Mouse (Mus musculus) G1E (cell line): ENCODE measurements around the gene Gck.

Experiments
- CTCF ChIP-seq: IDR thresholded peaks from 2 replicates; pipeline ENCODE4 v1.5.1; 2012; ENCODE audit warnings: low read depth, low read length, inconsistent platforms, mixed read lengths
- GATA1 ChIP-seq: IDR thresholded peaks from 2 replicates; pipeline ENCODE4 v1.6.1; 2012; ENCODE audit warnings: borderline replicate concordance, low read length, inconsistent platforms, mixed read lengths
- POLR2AphosphoS5 ChIP-seq: IDR thresholded peaks from 2 replicates; pipeline ENCODE4 v1.6.1; 2012; ENCODE audit warnings: low read depth, low read length, inconsistent platforms; ENCODE audit not compliant: insufficient replicate concordance
- TAL1 ChIP-seq: conservative IDR thresholded peaks from 2 replicates; pipeline ENCODE4 v1.6.1; 2012; ENCODE audit warnings: low read depth, low read length, inconsistent platforms, mixed read lengths

- no peak for TF ChIP-seq CTCF
- TF ChIP-seq GATA1 = no peak
- TF ChIP-seq POLR2AphosphoS5 = no peak
- no peak for TF ChIP-seq TAL1
Measured at GRCm38 (mm10) chr11:5901950-5902349, 47.9 kb downstream of the Gck start.
